ENCODE assay signal across 21 mouse cellular contexts in genomic region chr11:10276224-10276623, GRCm38 (mm10).
A peak's percentile ranks its signal among the peaks of the same experiment; 100 is the strongest.
DNase-seq lines count a peak whose midpoint lies in the region; ATAC-seq and TF ChIP-seq lines count a peak whose summit lies in the region.
"Had no signal": no experiment of that assay in that cellular context is flagged by ENCODE, and none has a peak within 500 bp of the region (broad histone marks: within the 10 kb centered on the region; RNA-seq: fewer than 3 reads in every experiment).

No protein-coding gene starts in this region.

- no peak for TF ChIP-seq CTCF in MEL (IDR thresholded peaks at IDR 0.05 in 2 of 3, conservative IDR thresholded peaks at IDR 0.05 in 1 of 3; ENCODE audit: control insufficient read depth in 1 of 3, insufficient read depth in 1 of 3, low read depth in 2 of 3, low read length in 3 of 3, poor library complexity in 1 of 3, severe bottlenecking in 1 of 3)

- WGBS in liver, embryonic 11.5 days, result 46% methylated on average over 4 of the region's 4 CpGs
- WGBS in liver, embryonic 12.5 days (ENCODE audit: insufficient replicate concordance), result 19% methylated on average over 4 of the region's 4 CpGs

- no peak overlapping the region for H3K27ac ChIP-seq in MEL (ENCODE audit: control insufficient read depth, low read depth, low read length)
- H3K27ac ChIP-seq in liver, embryonic 11.5 days (ENCODE audit: low read depth, low read length), result no peak overlapping the region
- no peak overlapping the region for H3K27ac ChIP-seq in liver, embryonic 12.5 days
- H3K27ac ChIP-seq: embryonic facial prominence, embryonic 10.5 days; forebrain, embryonic 13.5 days; hindbrain, embryonic 13.5 days; layer of hippocampus, adult 2 months; limb, embryonic 10.5 days; liver, embryonic 13.5 days; lung, embryonic 15.5 days had no signal

- no peak for TF ChIP-seq POLR2A in MEL (IDR thresholded peaks at IDR 0.05; ENCODE audit: control insufficient read depth in 1 of 2, insufficient read depth in 1 of 2, low read depth in 1 of 2, low read length in 2 of 2, poor library complexity in 1 of 2)

- TF ChIP-seq EP300 in MEL (IDR thresholded peaks at IDR 0.05; ENCODE audit: low read depth in 1 of 2, low read length in 2 of 2), result no peak

- no peak for TF ChIP-seq RAD21 in MEL (IDR thresholded peaks at IDR 0.05; ENCODE audit: low read depth, low read length)

- ATAC-seq in liver, embryonic 11.5 days (replicated peaks; ENCODE audit: low FRiP score), result no peak
- ATAC-seq in liver, embryonic 12.5 days, result no peak
- ATAC-seq: forebrain, embryonic 13.5 days; intestine, embryonic 16.5 days had no signal

- H3K36me3 ChIP-seq in MEL (ENCODE audit: control insufficient read depth in 1 of 2, insufficient read depth in 2 of 2, low read length in 2 of 2), result no peaks in the 10 kb centered on the region
- H3K36me3 ChIP-seq in liver, embryonic 11.5 days (ENCODE audit: control insufficient read depth, insufficient read depth, low read length), result no peaks in the 10 kb centered on the region
- no peaks in the 10 kb centered on the region for H3K36me3 ChIP-seq in liver, embryonic 12.5 days
- H3K36me3 ChIP-seq: embryonic facial prominence, embryonic 10.5 days; hindbrain, embryonic 13.5 days; limb, embryonic 10.5 days; liver, embryonic 13.5 days; lung, embryonic 15.5 days had no signal

- peak; percentile 7 for DNase-seq in MEL (ENCODE audit: low read depth, low spot score)
- DNase-seq in induced T-regulatory cell, adult 2 months (ENCODE audit: low read depth), result peak; percentile 6
- peak; percentile 17 to 52 for DNase-seq in thymus, adult 18-20 months
- DNase-seq in liver, embryonic 11.5 days (ENCODE audit: low spot score), result no peak
- DNase-seq in kidney, adult 9 months, result no peak
- DNase-seq in left cerebral cortex, adult 11 months (ENCODE audit: low spot score), result no peak
- DNase-seq: adrenal gland, postnatal 36 days; cerebellum, postnatal 10 days; heart, adult 11 months; kidney, postnatal 10 days; liver, embryonic 13.5 days; right cerebral cortex, postnatal 25 days had no signal

- H3K4me3 ChIP-seq in MEL (ENCODE audit: control insufficient read depth in 1 of 2, insufficient read depth in 1 of 2, low read depth in 2 of 2, low read length in 2 of 2), result no peak overlapping the region
- H3K4me3 ChIP-seq in liver, embryonic 11.5 days (ENCODE audit: low read depth, low read length), result no peak overlapping the region
- no peak overlapping the region for H3K4me3 ChIP-seq in liver, embryonic 12.5 days
- H3K4me3 ChIP-seq: embryonic facial prominence, embryonic 10.5 days; forebrain, embryonic 13.5 days; hindbrain, embryonic 13.5 days; layer of hippocampus, adult 2 months; limb, embryonic 10.5 days; liver, embryonic 13.5 days; lung, embryonic 15.5 days had no signal

- H3K27me3 ChIP-seq in MEL (ENCODE audit: control insufficient read depth in 1 of 2, insufficient read depth in 2 of 2, low read length in 2 of 2), result no peaks in the 10 kb centered on the region
- H3K27me3 ChIP-seq in liver, embryonic 11.5 days (replicated peaks; ENCODE audit: control insufficient read depth, insufficient read depth, low read length), result no peaks in the 10 kb centered on the region
- H3K27me3 ChIP-seq in liver, embryonic 12.5 days (replicated peaks), result no peaks in the 10 kb centered on the region
- H3K27me3 ChIP-seq: forebrain, embryonic 13.5 days; hindbrain, embryonic 13.5 days; liver, embryonic 13.5 days; lung, embryonic 15.5 days had no signal

- no peaks in the 10 kb centered on the region for H3K79me2 ChIP-seq in MEL (ENCODE audit: control insufficient read depth, insufficient read depth, low read length, poor library complexity)

- no peaks in the 10 kb centered on the region for H3K9me3 ChIP-seq in MEL (replicated peaks; ENCODE audit: insufficient read depth, low read length)
- H3K9me3 ChIP-seq in liver, embryonic 11.5 days (ENCODE audit: control insufficient read depth, low read length), result no peaks in the 10 kb centered on the region
- no peaks in the 10 kb centered on the region for H3K9me3 ChIP-seq in liver, embryonic 12.5 days (replicated peaks)
- H3K9me3 ChIP-seq: embryonic facial prominence, embryonic 10.5 days; forebrain, embryonic 13.5 days; hindbrain, embryonic 13.5 days; limb, embryonic 10.5 days; liver, embryonic 13.5 days had no signal

- no peaks in the 10 kb centered on the region for H3K4me1 ChIP-seq in MEL (ENCODE audit: control insufficient read depth in 1 of 2, insufficient read depth in 2 of 2, low read length in 2 of 2)
- no peaks in the 10 kb centered on the region for H3K4me1 ChIP-seq in liver, embryonic 11.5 days (replicated peaks; ENCODE audit: control insufficient read depth, insufficient read depth, low read length)
- no peaks in the 10 kb centered on the region for H3K4me1 ChIP-seq in liver, embryonic 12.5 days
- H3K4me1 ChIP-seq: embryonic facial prominence, embryonic 10.5 days; forebrain, embryonic 13.5 days; hindbrain, embryonic 13.5 days; limb, embryonic 10.5 days; liver, embryonic 13.5 days; lung, embryonic 15.5 days had no signal

- H3K9ac ChIP-seq in MEL (ENCODE audit: control insufficient read depth, low read depth, low read length, poor library complexity, severe bottlenecking), result no peak overlapping the region
- no peak overlapping the region for H3K9ac ChIP-seq in liver, embryonic 11.5 days (ENCODE audit: low read depth, low read length)
- no peak overlapping the region for H3K9ac ChIP-seq in liver, embryonic 12.5 days
- H3K9ac ChIP-seq: forebrain, embryonic 13.5 days; hindbrain, embryonic 13.5 days; liver, embryonic 13.5 days; lung, embryonic 15.5 days had no signal

- H3K4me2 ChIP-seq in liver, embryonic 11.5 days, result no peak overlapping the region
- no peak overlapping the region for H3K4me2 ChIP-seq in liver, embryonic 12.5 days
- H3K4me2 ChIP-seq: forebrain, embryonic 13.5 days; hindbrain, embryonic 13.5 days; liver, embryonic 13.5 days; lung, embryonic 15.5 days; midbrain, embryonic 11.5 days had no signal

TF ChIP-seq in MEL, 35 proteins besides CTCF, POLR2A, EP300 and RAD21:
- TF ChIP-seq ETS1 (IDR thresholded peaks at IDR 0.05; ENCODE audit: low read depth, low read length) (peak; percentile 31; the same call in 1 of the 2 replicates), MXI1 (IDR thresholded peaks at IDR 0.05; ENCODE audit: low read depth, low read length) (no peak), MEF2A (IDR thresholded peaks at IDR 0.05; ENCODE audit: extremely low read depth, insufficient replicate concordance, low read depth, low read length, poor library complexity, severe bottlenecking) (no peak)

Comparison
In these comparisons a context has a peak if more than half of its experiments do, and no peak if none do; other contexts are left out.
1. DNase-seq: peak in MEL (single experiment), induced T-regulatory cell, adult 2 months (single experiment) and thymus, adult 18-20 months (2 of 2); none in liver, embryonic 11.5 days (single experiment), kidney, adult 9 months (single experiment) and left cerebral cortex, adult 11 months (single experiment).